Mouse (Mus musculus) T-helper 17 cell (primary cell): ENCODE measurements around the gene Noto.

Source experiments
- in situ Hi-C, 2 experiments: fragments of 300-600 bp; cut with MboI, MseI; formaldehyde crosslinking; loops; 1 replicate in 1 of 2; 2 replicates in 1 of 2; pipeline ENCODE4 v1.15.1; 2025; ENCODE audit warnings: high pct_unique_total_duplicates in 2 of 2

Noto gene

GRCm38 (mm10) chr6:85423836-85424379 lies at the start of gene Noto:
Gene Noto, plus strand, starts transcription at chr6:85423886.
- in situ Hi-C loops: no loop called here

- in situ Hi-C loops: no loop called here
These were observed 49.5 kb upstream of the Noto start, which contains the start of gene Rab11fip5 for GRCm38 (mm10) chr6:85373951-85374733. Gene Rab11fip5, minus strand, starts transcription at chr6:85374634.

GRCm38 (mm10) chr6:85374734-85375114 lies 49.0 kb upstream of the Noto start:
- in situ Hi-C loops: no loop called here

- in situ Hi-C loops: no loop called here
These were observed 46.5 kb upstream of the Noto start for GRCm38 (mm10) chr6:85377066-85377734.

GRCm38 (mm10) chr6:85377876-85378275 lies 45.8 kb upstream of the Noto start:
- in situ Hi-C loops: no loop called here

GRCm38 (mm10) chr6:85378629-85379028 lies 45.1 kb upstream of the Noto start:
- in situ Hi-C loops: no loop called here

GRCm38 (mm10) chr6:85380201-85380900 lies 43.3 kb upstream of the Noto start:
- in situ Hi-C loops: no loop called here

- in situ Hi-C loops: no loop called here
These were observed 42.6 kb upstream of the Noto start for GRCm38 (mm10) chr6:85380901-85381647.

- in situ Hi-C loops: no loop called here
These were observed 42.1 kb upstream of the Noto start for GRCm38 (mm10) chr6:85381648-85382020.

GRCm38 (mm10) chr6:85382791-85383190 lies 40.9 kb upstream of the Noto start:
- in situ Hi-C loops: no loop called here

GRCm38 (mm10) chr6:85388608-85389007 lies 35.1 kb upstream of the Noto start:
- in situ Hi-C loops: loop anchor here (5.0 kb wide), 1 partner anchor 41 kb away; no protein-coding TSS in a partner anchor

GRCm38 (mm10) chr6:85391803-85392202 lies 31.9 kb upstream of the Noto start:
- in situ Hi-C loops: no loop called here

- in situ Hi-C loops: no loop called here
These were observed 28.3 kb upstream of the Noto start for GRCm38 (mm10) chr6:85395360-85395759.

- in situ Hi-C loops: no loop called here
These were observed 26.5 kb upstream of the Noto start for GRCm38 (mm10) chr6:85397165-85397564.

GRCm38 (mm10) chr6:85399715-85400114 lies 24.0 kb upstream of the Noto start:
- in situ Hi-C loops: loop anchor here in 1 of 2 experiments (10.0 kb wide), 1 partner anchor 865 kb away; no protein-coding TSS in a partner anchor

- in situ Hi-C loops: loop anchor here in 1 of 2 experiments (10.0 kb wide), 1 partner anchor 868 kb away; no protein-coding TSS in a partner anchor
These were observed 21.1 kb upstream of the Noto start for GRCm38 (mm10) chr6:85402613-85403012.

- in situ Hi-C loops: loop anchor here in 1 of 2 experiments (10.0 kb wide), 1 partner anchor 868 kb away; no protein-coding TSS in a partner anchor
These were observed 20.6 kb upstream of the Noto start for GRCm38 (mm10) chr6:85403039-85403438.

- in situ Hi-C loops: loop anchor here in 1 of 2 experiments (5.0 to 10.0 kb wide), 2 partner anchors 262 to 874 kb away; no protein-coding TSS in a partner anchor
These were observed 14.7 kb upstream of the Noto start for GRCm38 (mm10) chr6:85409003-85409402.

- in situ Hi-C loops: no loop called here
These were observed 12.9 kb upstream of the Noto start for GRCm38 (mm10) chr6:85410771-85411273.

GRCm38 (mm10) chr6:85415829-85416228 lies 7.9 kb upstream of the Noto start:
- in situ Hi-C loops: no loop called here

- in situ Hi-C loops: no loop called here
These were observed 4.5 kb upstream of the Noto start for GRCm38 (mm10) chr6:85419150-85419549.
